Mouse (Mus musculus) left cerebral cortex, adult 2 months (tissue): ENCODE results near the gene Ddr1. TPM values are rescaled to one million over a fixed set of nuclear protein-coding genes. Genes with fewer than 3 reads are reported as not detected.

Experiments
- DNase-seq, 2 experiments: peaks; one replicate each; pipeline ENCODE4 v3.0.0; 2021 to 2022; ENCODE audit warnings: low spot score in 2 of 2, mixed read lengths in 1 of 2; ENCODE audit errors: extremely low spot score in 1 of 2
- H3K27ac ChIP-seq: fragments of 200-600 bp; 2 replicates; pipeline ENCODE4 v1.8.1; 2022
- H3K4me3 ChIP-seq: fragments of 200-600 bp; 2 replicates; pipeline ENCODE4 v1.8.1; 2022
- CTCF ChIP-seq: fragments of 200-600 bp; IDR thresholded peaks from 2 replicates; pipeline ENCODE4 v1.8.1; 2022; ENCODE audit warnings: antibody characterized with exemption, mild to moderate bottlenecking, moderate library complexity
- intact Hi-C: fragments of 180-260 bp; cut with DNase I; formaldehyde crosslinking; loops from one replicate; pipeline ENCODE4 v1.15.1; 2025
- total RNA-seq, 2 experiments: library from RNA; stranded (reverse); gene quantifications; 2 replicates each; pipeline ENCODE4 v1.2.3; 2021

Gene Ddr1
- total RNA-seq, 2 experiments from 2014 or later = 47.2 to 47.8 TPM

DNA sequence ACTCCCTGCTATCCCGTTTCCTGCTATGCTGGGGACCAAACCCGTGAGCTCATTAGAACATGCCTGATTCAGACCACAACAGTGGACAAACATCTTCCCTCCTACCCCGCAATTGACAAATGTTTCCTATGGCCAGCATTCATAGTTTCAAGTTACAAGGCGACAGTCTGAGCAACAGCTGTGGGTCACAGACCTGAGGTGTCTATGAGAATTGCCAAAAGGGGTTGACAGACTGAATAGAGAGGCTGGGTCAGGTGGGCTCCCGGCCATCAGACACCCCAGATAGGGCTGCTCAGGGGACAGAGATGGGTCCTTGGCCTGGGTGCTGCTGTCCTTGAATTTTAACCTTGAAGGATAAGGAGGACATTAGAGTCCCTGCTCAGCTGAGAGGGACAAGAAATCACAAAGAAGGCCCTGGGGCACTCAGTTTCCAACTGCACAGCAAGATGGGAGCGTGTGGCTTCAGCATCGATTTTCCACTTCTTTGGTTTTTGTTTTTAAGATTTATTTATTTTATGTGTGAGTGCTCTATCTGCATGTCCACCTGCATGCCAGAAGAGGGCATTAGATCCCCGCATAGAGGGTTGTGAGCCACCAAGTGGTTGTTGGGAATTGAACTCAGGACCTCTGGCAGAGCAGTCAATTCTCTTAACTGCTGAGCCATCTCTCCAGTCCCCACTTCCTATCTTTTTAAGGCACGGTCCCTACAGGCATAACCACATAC lies 15.4 kb upstream of the Ddr1 start:
- DNase-seq = no peak
- Histone ChIP-seq H3K27ac (0 out of 2 replicates have a peak overlapping the region, but pooled peaks have one; percentile 36), H3K4me3 (no peak overlapping the region)
- intact Hi-C loops = no loop called here
- peak; percentile 33 for TF ChIP-seq CTCF

DNA sequence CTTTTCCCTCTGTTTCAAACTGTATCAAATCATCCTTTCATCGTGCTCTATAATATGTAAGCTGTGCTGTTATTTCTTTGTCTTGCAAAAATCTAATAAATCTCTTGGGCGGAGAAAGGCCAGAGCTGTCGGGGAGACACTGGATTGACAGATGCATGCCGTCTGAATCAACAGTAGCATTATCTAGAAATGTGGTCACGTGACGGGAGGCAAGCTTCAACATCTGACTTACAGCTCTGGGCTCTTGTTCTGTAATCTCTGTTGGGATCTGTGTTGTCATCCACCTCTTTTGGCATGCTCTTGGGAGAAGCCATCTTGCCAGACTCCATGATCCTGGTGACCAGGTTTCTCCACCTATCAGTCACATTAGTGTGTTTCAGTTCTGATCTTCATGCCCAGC lies 12.7 kb upstream of the Ddr1 start:
- intact Hi-C loops = no loop called here
- H3K4me3 ChIP-seq = no peak overlapping the region
- DNase-seq = no peak
- TF ChIP-seq CTCF = no peak
- H3K27ac ChIP-seq = no peak overlapping the region

DNA sequence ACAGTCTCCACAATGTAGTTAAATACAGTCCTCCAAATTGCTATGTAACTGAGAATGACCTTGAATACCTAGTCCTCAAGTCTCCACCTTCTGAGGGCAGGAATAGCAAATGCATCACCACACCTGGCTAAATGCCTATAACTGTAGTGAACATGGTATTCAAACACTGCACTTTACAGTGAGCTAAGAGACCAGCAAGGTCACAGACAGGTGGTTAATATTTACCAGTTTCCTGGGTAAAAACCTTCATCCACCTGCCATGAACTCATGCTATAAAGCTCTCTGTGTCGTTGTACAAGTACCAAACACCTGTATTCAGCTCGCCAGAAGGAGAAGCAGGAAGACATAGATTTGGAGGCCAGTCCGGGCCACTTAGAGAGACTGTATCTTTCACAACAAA lies 11.7 kb upstream of the Ddr1 start:
- intact Hi-C loops = no loop called here
- DNase-seq = no peak
- Histone ChIP-seq H3K27ac (no peak overlapping the region), H3K4me3 (no peak overlapping the region)
- no peak for TF ChIP-seq CTCF

DNA sequence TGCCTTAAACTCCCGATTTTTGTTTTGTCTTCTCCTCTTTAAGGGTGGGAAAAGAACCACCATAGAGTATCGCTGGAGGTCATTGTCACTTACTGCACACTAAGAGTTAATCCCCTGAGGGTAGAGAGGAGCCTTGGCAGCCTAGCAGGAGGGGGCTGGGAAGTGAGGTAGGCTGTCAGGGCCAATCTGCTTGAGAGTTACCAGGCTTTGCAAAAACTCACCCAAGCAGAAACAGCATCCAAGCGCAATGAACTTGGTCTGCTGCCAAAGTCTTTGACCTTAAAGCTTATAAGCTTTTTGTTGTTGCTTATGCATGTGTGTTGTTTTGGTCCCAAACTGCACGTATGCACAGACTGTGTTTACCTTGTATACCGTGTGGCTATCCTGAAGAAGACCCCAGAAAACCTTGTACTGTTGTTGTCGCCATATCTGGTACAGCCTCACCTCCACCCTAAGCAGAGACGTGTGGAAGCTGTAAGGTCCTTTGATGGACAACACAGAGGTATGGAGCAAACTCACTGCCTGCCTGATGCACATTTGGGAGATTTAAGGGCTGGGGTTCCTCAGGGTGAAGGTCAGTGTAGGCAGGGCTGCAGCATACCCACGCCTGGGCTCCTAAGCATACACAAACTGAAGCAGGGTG lies 6.4 kb upstream of the Ddr1 start:
- no peak for TF ChIP-seq CTCF
- no peak overlapping the region for H3K27ac ChIP-seq

DNA sequence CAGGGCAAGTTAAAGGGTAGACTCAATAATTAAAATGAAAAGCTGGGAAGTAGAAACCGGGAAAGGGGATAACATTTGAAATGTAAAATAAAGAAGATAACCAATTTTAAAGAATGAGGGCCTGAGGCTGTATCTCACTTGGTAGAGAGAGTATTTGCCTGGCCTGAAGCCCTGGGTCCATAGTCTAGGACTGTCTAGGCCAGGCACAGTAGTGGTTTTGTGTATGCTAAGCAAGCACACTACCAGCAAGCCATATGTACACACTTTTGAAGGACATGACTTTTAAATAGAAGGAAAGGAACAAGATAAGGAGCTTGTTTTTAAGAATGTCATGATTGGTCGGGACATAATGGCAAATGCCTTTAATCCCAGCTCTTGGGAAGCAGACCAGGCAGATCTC lies 4.2 kb upstream of the Ddr1 start:
- Histone ChIP-seq H3K4me3 (no peak overlapping the region), H3K27ac (no peak overlapping the region)
- intact Hi-C loops = no loop called here
- DNase-seq = no peak
- TF ChIP-seq CTCF = no peak

More for the DNA sequence above, 6.4 kb upstream of the Ddr1 start:
- intact Hi-C loops = no loop called here
- no peak overlapping the region for H3K4me3 ChIP-seq
- DNase-seq = no peak

DNA sequence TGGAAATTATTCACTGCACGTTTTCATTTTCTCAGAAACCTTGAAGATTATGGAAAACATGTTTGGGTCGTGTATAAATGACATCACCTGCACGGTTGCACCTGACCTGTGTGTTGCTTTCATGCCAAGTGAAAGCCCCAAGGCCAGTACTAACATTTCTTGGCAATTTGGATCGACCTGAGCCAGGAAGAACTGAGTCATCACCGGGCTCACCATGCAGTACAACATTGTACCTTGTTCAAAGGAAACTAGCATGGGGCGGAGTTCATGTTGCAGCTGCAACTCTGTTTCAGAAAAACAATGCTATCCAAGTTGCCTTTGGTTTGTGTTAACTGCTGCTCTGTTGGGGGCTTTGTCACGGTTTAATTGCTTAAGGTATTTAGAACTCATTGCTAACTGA lies 3.5 kb upstream of the Ddr1 start:
- Histone ChIP-seq H3K4me3 (no peak overlapping the region), H3K27ac (no peak overlapping the region)
- intact Hi-C loops = loop anchor here (2.0 kb wide), 1 partner anchor 17 kb away; no protein-coding TSS in a partner anchor
- no peak for DNase-seq
- no peak for TF ChIP-seq CTCF

DNA sequence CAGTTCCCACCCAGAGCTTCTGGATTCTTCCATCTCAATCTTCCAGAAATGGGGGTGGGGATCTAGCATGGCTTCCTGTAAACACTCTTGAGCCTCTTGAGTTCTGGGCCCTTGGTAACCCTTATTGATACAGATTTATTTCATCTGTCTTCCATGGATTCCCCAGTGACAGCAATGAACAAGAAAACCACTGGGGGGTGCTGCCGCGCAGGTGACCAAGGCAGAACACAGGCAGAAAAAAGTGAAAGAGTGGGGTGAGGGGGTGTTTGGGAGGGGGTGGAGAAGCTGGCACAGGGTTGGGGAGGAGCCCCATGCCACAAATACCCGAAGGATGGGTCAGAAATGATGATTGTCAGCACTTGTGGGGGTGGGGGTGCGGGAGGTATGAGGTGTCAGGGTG lies 1.4 kb upstream of the Ddr1 start:
- Histone ChIP-seq H3K27ac (no peak overlapping the region), H3K4me3 (no peak overlapping the region)
- intact Hi-C loops = loop anchor here (2.0 kb wide), 1 partner anchor 19 kb away; no protein-coding TSS in a partner anchor
- DNase-seq = no peak
- peak; percentile 58 for TF ChIP-seq CTCF

DNA sequence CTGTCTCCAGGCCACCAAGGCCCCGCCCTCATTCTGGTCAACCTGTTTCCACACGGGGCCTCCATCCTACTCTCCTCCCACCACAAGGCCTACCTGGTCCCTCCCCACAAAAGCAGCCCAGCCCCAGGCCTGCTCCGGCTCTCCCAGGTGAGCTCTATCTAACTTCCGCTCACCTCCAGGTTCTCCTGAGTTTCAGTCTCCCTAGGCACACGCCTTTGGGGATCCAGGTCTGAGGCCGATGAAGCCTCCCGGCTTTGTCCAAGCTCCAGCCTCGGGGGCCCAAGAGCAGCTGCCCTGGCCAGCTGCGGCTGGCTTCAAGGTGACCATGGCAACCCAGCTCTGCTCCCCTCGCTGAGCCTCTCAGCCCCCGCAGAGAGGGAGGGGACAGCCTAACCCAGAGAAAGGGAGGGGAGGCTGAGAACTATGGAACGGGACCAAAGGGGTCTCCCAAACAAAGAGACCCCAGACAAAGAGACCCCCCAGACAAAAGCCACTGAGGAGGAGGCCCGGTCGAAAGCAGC lies 610 bp downstream of the Ddr1 start:
- H3K27ac ChIP-seq = peak overlapping the region; percentile 87
- intact Hi-C loops = loop anchor here (5.0 kb wide), 1 partner anchor 462 kb away; the partner anchor contains the start of gene Ddx39b
- peak in 1 of 2 experiments; percentile 30 for DNase-seq
- no peak for TF ChIP-seq CTCF
- H3K4me3 ChIP-seq = peak overlapping the region; percentile 38

DNA sequence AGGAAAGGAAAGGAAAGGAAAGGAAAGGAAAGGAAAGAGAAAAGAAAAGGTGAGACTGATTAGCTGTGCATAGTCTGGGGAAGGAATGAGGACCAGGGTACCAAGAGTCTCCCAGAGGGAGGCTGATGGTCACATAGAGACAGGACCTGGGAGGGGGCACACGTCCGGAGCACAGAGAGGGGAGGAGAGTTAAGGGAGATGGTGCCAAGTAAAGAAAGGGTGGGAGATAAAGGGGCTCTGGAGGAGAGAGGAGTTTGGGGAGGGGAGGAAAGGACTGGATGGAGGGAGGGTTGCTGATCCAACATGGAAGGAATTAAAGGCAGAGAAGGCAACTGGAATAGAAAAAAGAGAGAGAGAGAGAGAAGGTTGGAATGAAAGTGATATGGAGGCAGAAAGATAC lies 1.4 kb downstream of the Ddr1 start:
- no peak for DNase-seq
- peak overlapping the region; percentile 66 for H3K27ac ChIP-seq
- intact Hi-C loops = loop anchor here (5.0 kb wide), 1 partner anchor 461 kb away; the partner anchor contains the start of gene Ddx39b
- H3K4me3 ChIP-seq = peak overlapping the region; percentile 28; the same call in 1 of the 2 replicates
- TF ChIP-seq CTCF = no peak

DNA sequence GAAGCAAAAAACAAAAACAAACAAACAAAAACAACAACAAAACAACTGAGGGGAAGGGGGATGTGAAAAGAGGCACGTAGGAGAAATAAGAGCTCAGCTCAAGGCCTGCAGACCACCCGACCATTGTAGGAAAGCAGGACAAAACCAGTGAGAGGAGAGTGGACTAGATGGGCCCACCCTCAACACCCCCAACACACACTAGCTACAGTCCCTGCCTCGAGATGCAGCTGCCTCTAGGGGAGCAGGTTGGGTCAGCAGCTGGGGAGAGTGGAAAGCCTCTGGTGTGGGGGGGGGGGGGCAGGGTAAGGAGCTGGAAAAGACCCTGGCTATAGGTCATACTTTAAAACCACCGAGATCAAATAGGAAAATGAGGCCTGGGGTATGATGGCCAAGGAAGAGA lies 1.8 kb downstream of the Ddr1 start:
- Histone ChIP-seq H3K27ac (peak overlapping the region; percentile 78), H3K4me3 (peak overlapping the region; percentile 75; the same call in 1 of the 2 replicates)
- TF ChIP-seq CTCF = no peak
- DNase-seq = no peak
- intact Hi-C loops = loop anchor here (5.0 kb wide), 1 partner anchor 460 kb away; the partner anchor contains the start of gene Ddx39b

DNA sequence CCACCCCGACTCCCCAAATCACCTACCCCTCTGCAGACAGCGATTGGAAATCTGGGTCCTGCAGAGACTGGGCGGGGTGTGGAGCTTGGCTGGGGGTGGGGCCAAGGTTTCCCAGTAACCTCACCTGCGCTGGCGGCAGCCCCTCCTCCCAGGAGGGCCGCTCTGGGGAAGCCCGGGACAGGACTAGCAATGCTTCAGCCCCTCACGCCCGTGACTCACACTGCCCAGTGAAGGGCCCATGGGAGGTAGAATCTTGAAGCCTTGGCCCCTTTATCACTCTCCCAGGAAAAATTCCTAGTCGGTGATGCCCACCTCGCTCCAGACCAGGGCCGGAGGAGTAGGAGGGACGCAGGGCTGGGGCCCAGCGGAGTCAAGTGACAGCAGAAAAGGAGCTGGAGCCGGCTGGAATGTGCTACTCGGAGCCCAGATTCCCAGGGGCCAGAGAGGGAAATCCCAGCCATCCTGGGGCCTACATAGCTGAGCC lies 2.4 kb downstream of the Ddr1 start:
- TF ChIP-seq CTCF = no peak
- intact Hi-C loops = loop anchor here (5.0 kb wide), 1 partner anchor 460 kb away; the partner anchor contains the start of gene Ddx39b
- Histone ChIP-seq H3K27ac (peak overlapping the region; percentile 78), H3K4me3 (peak overlapping the region; percentile 75)
- DNase-seq = no peak
